Mouse (Mus musculus) liver, embryonic 14.5 days (tissue): ENCODE data around the gene Mbnl2.

Experiments
- CTCF ChIP-seq: IDR thresholded peaks from 2 replicates; pipeline ENCODE4 v1.5.1; 2016; ENCODE audit warnings: antibody characterized with exemption, low read depth, control low read depth
- EP300 ChIP-seq: IDR thresholded peaks from 2 replicates; pipeline ENCODE4 v1.6.1; 2016; ENCODE audit warnings: antibody characterized with exemption, low read depth

GRCm38 (mm10) chr14:120371174-120371573, 95.7 kb downstream of the Mbnl2 start:
- TF ChIP-seq CTCF (no peak), EP300 (no peak)
